Mouse (Mus musculus) CD4-positive helper T cell, adult 2 months (primary cell): ENCODE data around the gene Sox12.
"Not testable (repeated sequence)": the region's sequence is repeated elsewhere in the genome, so short reads cannot be mapped to it uniquely, and the experiment has no call there.

Experiments used
- DNase-seq: peaks from one replicate; pipeline ENCODE4 v3.0.0-alpha.2; 2012; ENCODE audit warnings: low read depth, missing footprints, low spot score

Sox12 gene

GRCm38 (mm10) chr2:152397680-152398435, at the start of gene Sox12:
Sox12 (minus strand) TSS chr2:152398063.
- DNase-seq, result peak; percentile 92

- no peak for DNase-seq
These were observed 49.6 kb upstream of the Sox12 start for GRCm38 (mm10) chr2:152447461-152447860.

- no peak for DNase-seq
These were observed 48.8 kb upstream of the Sox12 start for GRCm38 (mm10) chr2:152446642-152447041.

GRCm38 (mm10) chr2:152443281-152443680, 45.4 kb upstream of the Sox12 start:
- DNase-seq, result no peak

GRCm38 (mm10) chr2:152442322-152442721, 44.5 kb upstream of the Sox12 start:
- DNase-seq, result no peak

DNA sequence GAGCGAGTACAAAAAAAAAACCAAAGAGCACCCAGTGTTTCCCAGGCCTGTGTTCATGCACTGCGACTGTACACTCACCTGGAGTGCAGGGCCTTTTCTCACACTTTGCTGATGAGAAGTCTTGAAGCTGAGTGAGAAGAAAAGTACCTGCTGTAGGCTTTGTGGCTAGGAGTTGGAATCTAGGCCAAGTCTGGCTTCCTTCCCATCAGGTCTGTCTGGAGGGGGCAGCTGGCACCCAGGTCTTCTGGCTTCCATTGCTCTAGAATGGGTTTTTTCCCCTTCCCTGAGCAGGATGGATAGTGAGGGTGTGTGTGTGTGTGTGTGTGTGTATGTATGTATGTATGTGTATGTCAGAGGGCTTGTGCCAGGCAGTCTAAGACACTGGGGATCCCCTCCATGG, 42.0 kb upstream of the Sox12 start:
- no peak for DNase-seq

GRCm38 (mm10) chr2:152438963-152439362, 41.1 kb upstream of the Sox12 start:
- no peak for DNase-seq

GRCm38 (mm10) chr2:152436983-152437860, 39.4 kb upstream of the Sox12 start:
- DNase-seq, result peak; percentile 70

- no peak for DNase-seq
These were observed 38.6 kb upstream of the Sox12 start for GRCm38 (mm10) chr2:152436405-152436901.

- DNase-seq, result not testable (repeated sequence)
These were observed 30.6 kb upstream of the Sox12 start for GRCm38 (mm10) chr2:152428481-152428880.

GRCm38 (mm10) chr2:152427493-152427892, 29.6 kb upstream of the Sox12 start:
- DNase-seq, result no peak

GRCm38 (mm10) chr2:152415786-152416185, 17.9 kb upstream of the Sox12 start:
- DNase-seq, result no peak

GRCm38 (mm10) chr2:152415287-152415686, 17.4 kb upstream of the Sox12 start, which contains the start of gene 6820408C15Rik:
6820408C15Rik (plus strand) TSS chr2:152415587.
- no peak for DNase-seq

GRCm38 (mm10) chr2:152414591-152415165, 16.8 kb upstream of the Sox12 start, which contains the start of gene Zcchc3:
Zcchc3 (minus strand) TSS chr2:152415027.
- peak; percentile 64 for DNase-seq

DNA sequence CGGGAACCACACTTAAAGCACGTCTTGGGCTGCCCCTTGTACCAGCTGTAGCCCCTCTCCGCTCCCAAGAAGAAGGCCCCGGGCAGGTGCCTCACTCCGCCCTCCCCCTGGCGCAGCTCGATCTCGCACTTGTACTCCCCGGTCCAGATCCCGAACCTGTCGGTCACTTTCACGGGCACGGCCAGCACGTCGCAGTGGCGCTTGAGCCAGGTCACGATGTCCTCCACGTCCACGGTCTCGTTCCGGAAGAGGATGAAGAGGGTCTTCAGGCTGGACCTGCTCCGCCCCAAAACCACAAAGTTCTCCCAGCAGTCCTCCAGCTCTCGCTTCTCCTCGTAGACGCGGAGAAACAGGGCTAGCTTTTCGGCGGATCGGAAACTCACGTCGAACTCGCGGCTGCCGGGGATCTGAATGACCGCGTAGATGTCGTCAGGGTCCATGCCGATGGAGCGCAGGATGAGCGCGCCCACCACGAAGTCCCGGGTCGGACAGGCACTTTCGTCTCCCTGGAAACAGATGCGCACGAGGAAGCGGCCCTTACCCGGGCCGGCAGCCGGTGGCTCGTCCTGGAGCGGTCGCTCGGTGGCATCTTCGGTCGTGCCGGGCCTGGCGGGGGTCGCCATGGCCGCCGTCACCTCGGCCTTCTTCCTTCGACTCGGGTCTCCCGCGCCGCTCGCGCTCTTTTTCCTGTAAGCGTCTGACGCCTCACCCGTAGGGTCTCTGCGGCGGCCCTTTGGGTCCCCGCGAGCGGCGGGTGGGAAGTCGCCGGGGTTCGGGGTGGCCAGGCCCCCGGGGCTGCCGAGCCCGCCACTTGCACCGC, 16.1 kb upstream of the Sox12 start:
- no peak for DNase-seq

DNA sequence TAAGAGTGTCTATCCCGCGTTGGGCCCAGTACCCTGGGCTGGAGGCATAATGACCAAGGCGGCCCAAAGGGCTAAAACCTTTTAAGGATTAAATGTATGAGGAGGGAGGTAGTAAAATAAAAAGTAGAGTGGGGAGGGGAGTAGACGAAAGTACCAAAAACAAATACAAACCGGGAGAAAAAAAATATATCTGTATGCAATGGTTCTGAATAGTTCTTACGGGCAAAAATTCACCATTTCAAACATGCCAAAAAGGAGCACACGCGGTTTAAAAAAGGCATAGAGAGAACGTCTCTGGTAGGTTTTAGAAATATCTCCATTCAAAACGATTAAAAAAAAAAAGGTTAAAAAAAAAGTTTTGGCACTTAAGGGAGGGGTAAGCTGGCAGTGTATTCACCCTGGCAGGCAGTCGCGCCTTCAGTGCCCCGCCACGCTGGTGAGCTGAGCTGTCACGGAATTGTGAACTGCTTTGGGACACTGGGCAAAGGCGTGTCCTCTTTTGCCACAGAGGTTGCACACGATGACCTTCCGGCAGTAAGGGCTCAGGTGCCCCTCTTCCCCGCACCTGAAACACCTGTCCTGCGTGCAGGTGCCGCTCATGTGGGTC, 15.4 kb upstream of the Sox12 start:
- no peak for DNase-seq

DNA sequence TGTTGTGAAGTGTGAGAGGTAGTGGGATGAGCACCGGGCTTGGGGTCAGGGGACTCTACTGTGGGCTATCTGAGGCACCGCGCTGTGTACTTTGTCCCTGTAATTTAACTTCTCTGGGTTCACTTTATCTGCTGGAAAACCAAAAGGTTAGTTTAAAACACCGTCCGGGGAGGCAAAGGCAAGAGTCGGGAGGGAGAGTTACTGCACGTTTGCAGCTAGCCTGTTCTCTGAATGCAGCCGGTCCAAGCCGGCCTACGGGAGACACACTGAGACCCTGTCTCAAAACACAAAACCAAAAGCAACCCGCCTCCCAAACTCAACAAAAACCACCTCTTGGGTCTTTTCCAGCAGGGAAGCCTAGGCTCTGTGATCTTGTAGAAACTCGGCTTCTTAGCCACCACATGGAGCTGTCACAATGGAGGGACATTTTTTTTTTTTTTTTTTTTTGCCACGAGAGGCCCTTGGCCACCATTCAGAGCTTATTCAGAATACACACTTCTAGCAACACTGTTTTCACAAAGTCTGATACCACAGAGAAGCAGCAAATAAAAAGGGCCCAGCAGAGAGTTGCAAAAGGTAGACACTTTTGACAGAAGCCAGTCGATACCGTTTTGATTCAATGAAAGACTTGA, 14.8 kb upstream of the Sox12 start:
- DNase-seq, result no peak

DNA sequence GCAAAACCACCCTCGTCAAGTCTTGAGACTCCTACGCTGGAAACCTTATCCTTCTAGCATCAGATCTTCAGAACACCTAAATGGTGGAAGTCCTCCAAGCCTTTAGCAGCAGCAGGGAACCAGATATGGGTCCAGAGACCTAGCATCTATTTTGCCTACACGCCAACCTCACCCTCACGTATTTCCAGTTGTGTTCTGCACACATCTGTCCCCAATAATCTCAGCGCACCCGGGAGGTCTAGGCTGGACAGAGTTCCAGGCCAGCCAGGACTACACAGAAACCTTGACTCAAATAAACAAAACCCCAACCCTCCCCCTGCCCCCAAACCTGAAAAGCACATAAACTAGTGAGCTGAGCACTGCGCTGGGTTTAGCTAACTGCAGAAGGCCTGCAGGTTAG, 13.6 kb upstream of the Sox12 start:
- DNase-seq, result no peak

DNA sequence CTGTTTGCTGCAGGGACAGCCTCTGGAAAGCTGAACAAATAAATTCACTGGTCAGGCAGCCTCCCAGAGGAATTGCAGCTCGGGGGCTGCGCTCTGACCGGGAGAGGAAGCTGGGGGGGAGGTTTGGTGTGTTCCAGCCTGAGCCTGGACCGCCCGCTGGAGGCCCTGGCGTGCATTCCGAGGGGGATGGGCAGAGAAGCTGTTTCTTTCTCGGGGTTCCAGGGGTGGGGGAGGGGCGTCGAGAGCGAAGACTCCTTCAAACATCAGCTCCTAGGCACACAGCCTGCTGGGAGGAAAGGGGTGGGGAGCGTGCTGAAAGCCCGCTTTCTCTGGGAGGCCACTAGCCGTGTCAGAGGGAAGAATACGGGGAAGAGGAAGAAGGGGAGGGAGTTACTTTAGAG, 13.1 kb upstream of the Sox12 start:
- no peak for DNase-seq

DNA sequence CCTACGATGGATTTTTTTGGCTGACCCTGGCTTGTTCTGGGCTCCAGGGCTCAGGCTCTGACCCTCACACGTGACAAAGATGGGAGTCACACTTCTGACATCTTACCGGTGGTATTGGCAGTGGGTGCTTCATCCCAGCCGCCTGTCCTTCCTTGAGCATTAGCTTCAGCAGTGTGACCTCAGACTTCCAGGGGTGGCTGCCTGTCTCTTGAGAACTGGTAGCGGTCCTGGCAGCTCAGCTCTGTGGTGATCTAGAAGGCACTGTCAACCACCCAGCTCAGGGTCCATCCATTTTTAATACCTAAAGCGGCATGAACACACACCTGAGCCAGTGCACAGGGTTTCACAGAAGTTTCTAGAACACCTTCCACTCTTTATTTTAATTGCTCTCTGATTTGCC, 11.9 kb upstream of the Sox12 start:
- no peak for DNase-seq
